Mouse (Mus musculus) regulatory T cell (primary cell): ENCODE measurements around the gene Gm525.
"Not testable (repeated sequence)": the region's sequence is repeated elsewhere in the genome, so short reads cannot be mapped to it uniquely, and the experiment has no call there.

Source experiments
- in situ Hi-C: fragments of 300-600 bp; cut with MboI, MseI; formaldehyde crosslinking; loops from one replicate; pipeline ENCODE4 v1.15.1; 2025; ENCODE audit warnings: high pct_unique_total_duplicates

Gm525 gene

GRCm38 (mm10) chr11:89097292-89097691, 23.7 kb downstream of the Gm525 start:
- in situ Hi-C loops, result not testable (repeated sequence)

- in situ Hi-C loops, result no loop called here
These were observed 24.6 kb downstream of the Gm525 start for GRCm38 (mm10) chr11:89098083-89098835.

- in situ Hi-C loops, result no loop called here
These were observed 25.3 kb downstream of the Gm525 start for GRCm38 (mm10) chr11:89098930-89099329.

- in situ Hi-C loops, result no loop called here
These were observed 26.8 kb downstream of the Gm525 start for GRCm38 (mm10) chr11:89100403-89100802.

- in situ Hi-C loops, result no loop called here
These were observed 27.2 kb downstream of the Gm525 start for GRCm38 (mm10) chr11:89100826-89101321.

- in situ Hi-C loops, result no loop called here
These were observed 29.5 kb downstream of the Gm525 start for GRCm38 (mm10) chr11:89103166-89103565.

- in situ Hi-C loops, result no loop called here
These were observed 31.6 kb downstream of the Gm525 start for GRCm38 (mm10) chr11:89105211-89105610.

GRCm38 (mm10) chr11:89105823-89106222, 32.2 kb downstream of the Gm525 start:
- in situ Hi-C loops, result no loop called here

GRCm38 (mm10) chr11:89107180-89107807, 33.7 kb downstream of the Gm525 start:
- in situ Hi-C loops, result no loop called here

- in situ Hi-C loops, result no loop called here
These were observed 50.8 kb downstream of the Gm525 start for GRCm38 (mm10) chr11:89124411-89124810.

- in situ Hi-C loops, result no loop called here
These were observed 57.2 kb downstream of the Gm525 start for GRCm38 (mm10) chr11:89130856-89131255.

GRCm38 (mm10) chr11:89132406-89132805, 58.8 kb downstream of the Gm525 start:
- in situ Hi-C loops, result no loop called here

- in situ Hi-C loops, result no loop called here
These were observed 60.6 kb downstream of the Gm525 start for GRCm38 (mm10) chr11:89134211-89134610.

- in situ Hi-C loops, result no loop called here
These were observed 64.3 kb downstream of the Gm525 start for GRCm38 (mm10) chr11:89137915-89138314.
